Mouse (Mus musculus): ENCODE measurements around the gene Slc25a4. TPM values are rescaled to one million over a fixed set of nuclear protein-coding genes. Genes with fewer than 3 reads are reported as not detected.

Gene Slc25a4
- 398 and 461 TPM in 2 replicates for polyA plus RNA-seq (2015; fragmentation: Nextera tagmentation; extraction: Ambion mirVana)

DNA sequence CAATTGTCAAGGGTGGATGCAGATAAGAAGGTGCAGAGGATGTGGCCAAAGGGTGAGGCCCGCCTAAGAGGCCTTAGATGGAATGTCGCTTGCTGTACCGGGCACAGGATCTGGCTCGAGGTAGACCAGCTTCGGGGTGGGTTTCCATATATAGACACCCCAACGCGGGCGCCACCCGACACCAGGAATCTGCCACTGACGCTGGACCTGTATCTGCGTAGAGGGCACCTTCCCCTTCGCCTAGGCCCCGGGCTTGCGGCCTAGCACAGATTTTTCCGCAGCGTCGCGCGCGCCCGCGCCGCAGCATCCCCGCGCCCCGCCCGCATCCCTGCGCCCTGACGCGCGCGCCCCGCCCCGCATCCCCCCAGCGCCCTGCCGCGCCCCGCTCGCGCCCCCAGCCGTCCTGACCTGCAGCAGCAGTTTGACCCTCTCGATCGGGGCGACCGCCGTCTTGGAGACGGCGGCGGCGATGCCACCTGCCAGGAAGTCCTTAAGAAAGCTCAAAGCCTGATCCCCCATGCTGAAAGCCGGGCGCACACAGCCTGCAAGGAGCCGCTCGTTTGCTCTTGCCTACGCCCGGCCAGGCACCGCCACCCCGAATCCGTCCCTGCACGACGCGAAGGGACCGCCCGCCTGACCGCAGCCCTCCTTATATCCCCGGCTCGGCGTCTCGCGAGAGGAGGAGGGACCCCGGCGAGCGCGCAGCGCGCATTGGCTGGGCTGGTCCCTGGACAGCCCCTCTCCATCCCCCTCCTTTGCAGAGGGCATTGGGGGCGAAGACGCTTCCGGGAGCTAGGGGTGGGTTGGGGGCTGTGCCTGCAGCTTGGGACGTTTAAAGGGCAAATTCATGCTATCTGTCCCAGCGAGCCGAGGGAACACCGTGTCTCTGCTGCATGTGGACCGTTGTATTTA lies at the start of gene Slc25a4:
TSS of gene Slc25a4 (minus strand) at position 881 of the 912 bp plus-strand sequence.
- ATAC-seq (ENCODE audit: insufficient read depth, low FRiP score): peak; percentile 99
- Histone ChIP-seq H3K27me3 (ENCODE audit: control insufficient read depth, insufficient read depth, low read length) (no peaks in the 10 kb centered on the region), H3K4me1 (ENCODE audit: control insufficient read depth, insufficient read depth, low read length) (peaks cover 19% of the 10 kb centered on the region), H3K4me2 (ENCODE audit: low read depth, low read length) (peak within 1 kb of the TSS; percentile 64), H3K9me3 (replicated peaks; ENCODE audit: control insufficient read depth, low read length) (no peaks in the 10 kb centered on the region), H3K27ac (ENCODE audit: low read length) (peak within 1 kb of the TSS; percentile 95), H3K4me3 (replicated peaks; ENCODE audit: low read length) (peak within 1 kb of the TSS; percentile 81), H3K9ac (ENCODE audit: low read length) (peak within 1 kb of the TSS; percentile 93), H3K36me3 (ENCODE audit: control insufficient read depth, insufficient read depth, low read length) (0 out of 2 replicates have a peak, but pooled peaks cover 10% of the 10 kb centered on the region)
- WGBS: under 1% methylated on average over 83 of the region's 84 CpGs

DNA sequence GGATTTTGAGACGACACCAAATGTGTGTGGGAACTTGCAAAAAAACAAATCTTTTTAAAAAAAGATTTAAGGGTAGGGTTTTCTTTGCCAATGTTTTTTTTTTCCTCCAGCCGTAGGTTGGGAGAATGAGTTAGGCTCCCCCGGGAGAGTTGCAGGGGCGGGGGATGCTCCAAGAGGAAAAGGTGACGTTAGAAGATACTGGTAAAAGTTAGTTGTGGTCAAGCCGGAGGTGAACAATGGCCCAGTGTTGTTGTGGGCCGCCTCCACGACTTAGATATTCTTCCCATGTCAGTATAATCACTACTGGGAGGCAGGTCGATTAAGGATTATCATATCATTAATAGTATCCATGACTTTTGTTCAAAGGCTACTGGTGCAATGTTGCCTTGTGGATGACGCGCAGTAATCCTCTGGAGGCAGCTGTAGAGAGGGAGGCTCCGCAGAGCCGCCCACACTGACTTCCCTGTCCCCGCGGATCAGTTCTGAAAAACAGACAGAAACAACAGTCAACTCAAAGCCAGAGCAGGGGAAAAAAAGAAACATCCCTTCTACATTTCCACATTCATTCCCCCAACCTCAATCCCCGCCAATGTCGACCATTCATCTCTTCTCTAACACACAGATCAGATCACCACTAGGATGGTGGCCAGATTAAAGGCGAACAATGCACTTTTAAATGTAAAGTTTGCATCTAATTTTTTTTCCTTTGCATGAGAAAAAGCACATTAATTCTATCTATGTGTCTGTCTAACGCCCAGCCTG lies 47.0 kb upstream of the Slc25a4 start:
- no peaks in the 10 kb centered on the region for H3K27me3 ChIP-seq (ENCODE audit: control insufficient read depth, insufficient read depth, low read length)
- H3K9ac ChIP-seq (ENCODE audit: low read length): no peak overlapping the region
- H3K4me1 ChIP-seq (ENCODE audit: control insufficient read depth, insufficient read depth, low read length): no peaks in the 10 kb centered on the region
- no peak overlapping the region for H3K4me2 ChIP-seq (ENCODE audit: low read depth, low read length)
- no peak overlapping the region for H3K27ac ChIP-seq (ENCODE audit: low read length)
- H3K4me3 ChIP-seq (replicated peaks; ENCODE audit: low read length): no peak overlapping the region
- no peak for ATAC-seq (ENCODE audit: insufficient read depth, low FRiP score)
- no peaks in the 10 kb centered on the region for H3K36me3 ChIP-seq (ENCODE audit: control insufficient read depth, insufficient read depth, low read length)
- WGBS: 50% methylated on average over 19 of the region's 19 CpGs
- no peaks in the 10 kb centered on the region for H3K9me3 ChIP-seq (replicated peaks; ENCODE audit: control insufficient read depth, low read length)

DNA sequence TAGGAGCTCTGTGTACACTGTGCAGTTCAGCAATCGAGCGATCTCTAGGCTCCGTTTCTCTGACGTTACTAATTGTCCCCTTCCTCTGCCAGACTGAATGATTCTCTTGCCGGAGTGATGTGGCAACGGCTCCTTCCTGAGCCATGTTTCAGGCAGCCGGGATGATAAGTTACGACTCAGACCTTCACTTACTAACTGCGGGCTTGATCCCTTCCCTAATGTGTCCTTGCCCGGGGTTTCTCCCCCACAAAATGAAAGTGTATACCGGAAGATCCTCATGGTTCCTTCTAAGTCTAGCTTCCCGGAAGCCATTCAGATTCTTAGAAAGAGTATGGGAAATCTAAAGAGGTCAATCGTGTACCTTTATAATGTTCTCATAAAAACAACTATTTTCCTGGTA lies 41.4 kb upstream of the Slc25a4 start:
- no peaks in the 10 kb centered on the region for H3K4me1 ChIP-seq (ENCODE audit: control insufficient read depth, insufficient read depth, low read length)
- no peak overlapping the region for H3K9ac ChIP-seq (ENCODE audit: low read length)
- H3K36me3 ChIP-seq (ENCODE audit: control insufficient read depth, insufficient read depth, low read length): no peaks in the 10 kb centered on the region
- no peak overlapping the region for H3K4me3 ChIP-seq (replicated peaks; ENCODE audit: low read length)
- no peak overlapping the region for H3K27ac ChIP-seq (ENCODE audit: low read length)
- no peaks in the 10 kb centered on the region for H3K9me3 ChIP-seq (replicated peaks; ENCODE audit: control insufficient read depth, low read length)
- no peak for ATAC-seq (ENCODE audit: insufficient read depth, low FRiP score)
- WGBS: 56% methylated on average over 13 of the region's 13 CpGs
- no peaks in the 10 kb centered on the region for H3K27me3 ChIP-seq (ENCODE audit: control insufficient read depth, insufficient read depth, low read length)
- H3K4me2 ChIP-seq (ENCODE audit: low read depth, low read length): no peak overlapping the region

DNA sequence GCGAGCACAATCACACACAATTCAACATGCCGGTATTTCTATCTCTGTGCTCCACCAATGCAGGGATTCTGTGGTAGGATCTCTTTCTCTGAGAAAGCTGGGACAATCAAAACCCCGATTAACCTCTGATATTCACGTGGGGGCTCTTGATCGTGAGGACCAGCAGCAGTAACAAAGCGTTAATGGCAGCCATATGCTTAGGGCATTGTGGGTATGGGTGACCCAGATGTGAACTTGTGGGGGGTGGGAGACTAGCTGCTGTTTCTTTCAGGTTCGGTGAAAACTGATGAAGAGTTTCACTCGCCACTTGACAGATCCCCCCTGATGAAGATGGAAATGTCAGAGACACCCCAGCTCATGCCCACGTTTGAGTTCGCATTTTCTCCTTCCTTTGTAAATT lies 40.5 kb upstream of the Slc25a4 start:
- H3K4me1 ChIP-seq (ENCODE audit: control insufficient read depth, insufficient read depth, low read length): no peaks in the 10 kb centered on the region
- no peak overlapping the region for H3K4me3 ChIP-seq (replicated peaks; ENCODE audit: low read length)
- H3K27me3 ChIP-seq (ENCODE audit: control insufficient read depth, insufficient read depth, low read length): no peaks in the 10 kb centered on the region
- WGBS: 42% methylated on average over 10 of the region's 10 CpGs
- no peak overlapping the region for H3K4me2 ChIP-seq (ENCODE audit: low read depth, low read length)
- no peak for ATAC-seq (ENCODE audit: insufficient read depth, low FRiP score)
- no peak overlapping the region for H3K27ac ChIP-seq (ENCODE audit: low read length)
- no peaks in the 10 kb centered on the region for H3K36me3 ChIP-seq (ENCODE audit: control insufficient read depth, insufficient read depth, low read length)
- peak overlapping the region; percentile 34; the same call in 1 of the 2 replicates for H3K9ac ChIP-seq (ENCODE audit: low read length)
- no peaks in the 10 kb centered on the region for H3K9me3 ChIP-seq (replicated peaks; ENCODE audit: control insufficient read depth, low read length)

DNA sequence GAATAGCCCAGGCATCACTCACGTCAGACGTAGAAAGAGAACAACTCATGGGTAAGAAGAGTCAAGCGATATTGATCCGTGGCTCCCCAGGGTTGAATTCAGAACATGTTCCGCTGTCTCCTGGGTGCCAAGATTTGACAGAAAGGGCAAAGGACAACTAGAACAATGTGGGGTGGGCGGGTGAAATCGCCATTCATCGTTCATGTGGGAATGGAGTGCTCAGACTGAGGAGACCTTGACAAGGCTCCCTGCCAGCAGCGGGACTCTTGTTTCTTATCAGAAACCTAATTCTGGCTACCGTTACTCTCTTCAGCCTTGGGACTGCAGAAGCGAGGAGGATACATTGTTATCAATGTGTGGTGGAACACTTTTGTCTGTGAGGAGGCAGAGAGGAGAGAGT lies 35.3 kb upstream of the Slc25a4 start:
- WGBS: 60% methylated on average over 11 of the region's 11 CpGs
- ATAC-seq (ENCODE audit: insufficient read depth, low FRiP score): no peak
- no peaks in the 10 kb centered on the region for H3K4me1 ChIP-seq (ENCODE audit: control insufficient read depth, insufficient read depth, low read length)

DNA sequence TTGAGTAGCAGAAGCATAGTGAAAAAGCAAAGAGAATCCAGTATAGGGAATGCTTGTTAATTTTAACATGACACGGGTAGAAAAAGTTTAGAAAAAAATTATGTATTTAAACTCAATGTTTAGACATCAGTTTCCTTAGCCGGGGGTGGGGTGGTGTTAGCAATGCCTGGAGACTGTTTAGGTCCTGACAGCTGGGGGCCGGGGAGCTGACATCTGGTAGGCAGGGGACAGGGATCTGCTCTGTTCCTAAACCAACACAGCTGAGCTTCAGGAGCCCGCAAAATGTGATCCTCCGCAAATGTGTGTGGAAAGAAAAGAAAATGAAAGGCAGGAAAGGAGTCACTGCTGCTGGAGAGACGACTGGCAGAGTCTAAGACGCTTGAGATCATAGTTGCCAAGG lies 31.9 kb upstream of the Slc25a4 start:
- H3K4me1 ChIP-seq (ENCODE audit: control insufficient read depth, insufficient read depth, low read length): no peaks in the 10 kb centered on the region
- H3K27me3 ChIP-seq (ENCODE audit: control insufficient read depth, insufficient read depth, low read length): no peaks in the 10 kb centered on the region; the same call in 1 of the 2 replicates
- H3K4me2 ChIP-seq (ENCODE audit: low read depth, low read length): no peak overlapping the region
- H3K36me3 ChIP-seq (ENCODE audit: control insufficient read depth, insufficient read depth, low read length): no peaks in the 10 kb centered on the region
- H3K9ac ChIP-seq (ENCODE audit: low read length): 0 out of 2 replicates have a peak overlapping the region, but pooled peaks have one; percentile 16
- H3K27ac ChIP-seq (ENCODE audit: low read length): no peak overlapping the region
- H3K9me3 ChIP-seq (replicated peaks; ENCODE audit: control insufficient read depth, low read length): no peaks in the 10 kb centered on the region
- WGBS: 29% methylated on average over 7 of the region's 7 CpGs
- ATAC-seq (ENCODE audit: insufficient read depth, low FRiP score): no peak
- H3K4me3 ChIP-seq (replicated peaks; ENCODE audit: low read length): no peak overlapping the region

More for the DNA sequence above, 35.3 kb upstream of the Slc25a4 start:
- Histone ChIP-seq H3K4me3 (replicated peaks; ENCODE audit: low read length) (no peak overlapping the region), H3K9me3 (replicated peaks; ENCODE audit: control insufficient read depth, low read length) (no peaks in the 10 kb centered on the region), H3K4me2 (ENCODE audit: low read depth, low read length) (no peak overlapping the region), H3K27ac (ENCODE audit: low read length) (no peak overlapping the region), H3K9ac (ENCODE audit: low read length) (no peak overlapping the region), H3K27me3 (ENCODE audit: control insufficient read depth, insufficient read depth, low read length) (no peaks in the 10 kb centered on the region), H3K36me3 (ENCODE audit: control insufficient read depth, insufficient read depth, low read length) (no peaks in the 10 kb centered on the region)

DNA sequence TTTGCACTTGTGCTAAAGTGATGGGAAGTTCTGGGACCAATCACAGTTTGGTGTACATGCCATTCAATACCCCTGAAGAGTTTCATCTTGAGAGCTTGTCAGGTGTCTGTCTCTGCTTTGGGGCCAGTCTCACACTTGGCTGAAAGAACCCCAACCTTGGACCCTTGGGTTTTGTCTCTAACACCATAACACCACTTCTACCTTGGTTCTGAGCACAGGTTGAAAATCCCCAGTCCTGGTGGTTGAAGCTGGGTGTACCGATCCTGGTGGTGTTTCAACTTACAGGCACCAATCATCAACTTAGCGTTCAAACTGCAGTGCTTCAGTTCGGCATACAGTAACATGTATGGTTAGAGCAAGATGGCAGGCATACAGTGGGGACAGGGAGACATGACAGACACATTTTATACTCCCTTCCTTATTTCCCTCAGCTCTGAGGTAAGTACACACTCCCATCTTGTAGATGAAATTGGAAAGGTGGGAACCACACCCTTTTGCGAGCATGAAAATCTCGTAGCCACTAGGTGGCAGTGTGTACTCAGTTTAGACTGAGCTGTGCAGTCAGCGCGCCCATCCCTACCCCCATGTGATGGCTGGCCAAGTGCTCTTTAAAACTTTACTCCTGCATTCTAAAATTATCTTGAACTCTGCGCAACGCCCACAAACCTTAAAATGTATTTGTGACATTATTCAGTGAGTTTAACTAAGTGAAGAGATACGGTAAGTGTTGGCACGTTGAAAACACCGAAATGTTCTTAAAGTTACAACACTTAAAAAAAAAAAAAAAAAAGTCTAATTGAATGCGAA lies 30.7 kb upstream of the Slc25a4 start:
- H3K4me2 ChIP-seq (ENCODE audit: low read depth, low read length): no peak overlapping the region; the same call in 1 of the 2 replicates
- H3K4me3 ChIP-seq (replicated peaks; ENCODE audit: low read length): no peak overlapping the region
- no peaks in the 10 kb centered on the region for H3K9me3 ChIP-seq (replicated peaks; ENCODE audit: control insufficient read depth, low read length)
- no peak overlapping the region for H3K9ac ChIP-seq (ENCODE audit: low read length)
- H3K4me1 ChIP-seq (ENCODE audit: control insufficient read depth, insufficient read depth, low read length): peaks cover 1% of the 10 kb centered on the region
- H3K36me3 ChIP-seq (ENCODE audit: control insufficient read depth, insufficient read depth, low read length): no peaks in the 10 kb centered on the region
- H3K27me3 ChIP-seq (ENCODE audit: control insufficient read depth, insufficient read depth, low read length): no peaks in the 10 kb centered on the region; the same call in 1 of the 2 replicates
- no peak overlapping the region for H3K27ac ChIP-seq (ENCODE audit: low read length)
- peak; percentile 17; the same call in 1 of the 2 replicates for ATAC-seq (ENCODE audit: insufficient read depth, low FRiP score)
- 30% methylated on average over 13 of the region's 13 CpGs for WGBS

DNA sequence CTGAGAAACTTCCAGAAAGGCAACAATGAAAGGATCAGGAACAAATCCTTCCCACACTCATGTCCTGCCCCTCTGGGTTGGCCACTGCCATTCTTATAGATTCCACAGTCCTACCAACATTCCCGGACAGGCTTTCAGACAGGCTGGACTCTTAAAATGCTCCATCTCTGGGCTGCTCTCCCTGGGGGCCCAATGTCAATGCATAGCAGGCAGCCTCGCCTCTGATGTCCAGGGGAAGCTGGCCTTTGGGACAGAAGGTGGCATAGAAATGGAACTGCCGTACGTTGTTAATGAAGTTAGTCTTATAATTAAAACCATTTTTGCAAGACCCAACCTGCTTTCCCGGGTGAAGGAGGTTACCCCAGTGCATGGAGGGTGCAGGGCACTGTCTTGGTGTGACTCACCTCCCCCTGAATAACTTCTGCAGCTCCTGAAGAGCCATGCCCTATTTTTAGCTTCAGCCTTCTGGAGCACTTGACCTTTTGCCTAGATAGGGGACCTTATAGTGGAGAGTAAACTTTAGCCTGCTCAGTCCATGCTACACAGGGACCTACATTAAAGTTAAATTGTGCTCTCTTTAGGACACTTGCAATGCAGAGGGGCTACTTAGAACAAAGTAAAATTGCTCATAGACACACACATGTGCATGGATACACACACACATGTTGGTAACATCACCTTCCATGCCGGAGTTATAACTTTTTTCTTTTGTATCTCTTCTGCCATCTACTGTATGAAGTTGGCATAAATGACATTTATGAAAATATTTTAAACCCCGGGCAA lies 25.5 kb upstream of the Slc25a4 start:
- H3K36me3 ChIP-seq (ENCODE audit: control insufficient read depth, insufficient read depth, low read length): no peaks in the 10 kb centered on the region
- H3K9me3 ChIP-seq (replicated peaks; ENCODE audit: control insufficient read depth, low read length): no peaks in the 10 kb centered on the region
- ATAC-seq (ENCODE audit: insufficient read depth, low FRiP score): no peak
- 55% methylated on average over 7 of the region's 7 CpGs for WGBS
- H3K4me1 ChIP-seq (ENCODE audit: control insufficient read depth, insufficient read depth, low read length): peaks cover 5% of the 10 kb centered on the region
- no peaks in the 10 kb centered on the region; the same call in 1 of the 2 replicates for H3K27me3 ChIP-seq (ENCODE audit: control insufficient read depth, insufficient read depth, low read length)
- no peak overlapping the region; the same call in 1 of the 2 replicates for H3K4me2 ChIP-seq (ENCODE audit: low read depth, low read length)
- no peak overlapping the region for H3K4me3 ChIP-seq (replicated peaks; ENCODE audit: low read length)
- H3K27ac ChIP-seq (ENCODE audit: low read length): no peak overlapping the region
- H3K9ac ChIP-seq (ENCODE audit: low read length): no peak overlapping the region
